Mouse (Mus musculus) CD8-positive naive resting alpha-beta T cell, adult 2 months (primary cell): ENCODE measurements around the gene Gm11639.

Experiments
- DNase-seq, 2 experiments: peaks; one replicate each; pipeline ENCODE4 v3.0.0; 2022; ENCODE audit warnings: low read depth in 2 of 2, low spot score in 2 of 2

Gm11639 gene

DNA sequence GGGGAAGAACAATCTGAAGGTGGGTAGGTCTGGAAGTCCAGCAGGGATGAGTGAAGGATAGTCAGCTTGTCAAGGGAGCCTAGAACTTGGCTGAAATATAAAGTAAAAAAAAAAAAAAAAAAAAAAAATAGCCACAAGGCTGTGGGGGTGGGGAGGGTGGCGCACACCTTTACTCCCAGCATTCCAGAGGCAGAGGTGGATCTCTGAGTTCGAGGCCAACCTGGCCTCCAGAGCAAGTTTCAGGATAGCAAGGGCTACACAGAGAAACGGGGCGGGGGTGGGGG, 466.5 kb downstream of the Gm11639 start:
- DNase-seq: no peak

DNA sequence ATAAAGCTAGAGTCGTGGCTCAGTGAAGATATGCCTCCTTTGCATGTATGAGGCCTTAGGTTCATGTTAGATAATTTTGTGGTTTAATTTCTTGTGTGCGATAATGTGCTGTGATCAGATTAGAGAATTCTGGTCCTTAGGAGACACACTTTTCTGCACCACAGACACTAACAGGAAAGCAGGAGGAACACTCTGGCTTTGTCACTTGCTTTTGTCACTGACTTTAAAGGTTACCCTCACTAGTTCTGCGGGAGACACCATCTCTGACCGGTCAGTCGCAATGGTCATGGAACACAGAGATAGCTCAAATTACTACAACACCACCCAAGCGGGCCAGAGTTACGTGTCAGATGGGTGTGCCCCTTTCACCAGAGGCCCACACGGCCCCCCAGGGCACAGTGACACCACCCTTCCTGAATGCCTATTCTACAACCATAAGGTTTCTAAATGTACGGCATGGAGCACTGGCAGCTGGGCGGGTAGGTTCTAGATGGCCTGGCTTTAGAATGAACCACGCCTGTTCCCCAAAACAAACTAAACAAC, 466.9 kb downstream of the Gm11639 start:
- DNase-seq: no peak

DNA sequence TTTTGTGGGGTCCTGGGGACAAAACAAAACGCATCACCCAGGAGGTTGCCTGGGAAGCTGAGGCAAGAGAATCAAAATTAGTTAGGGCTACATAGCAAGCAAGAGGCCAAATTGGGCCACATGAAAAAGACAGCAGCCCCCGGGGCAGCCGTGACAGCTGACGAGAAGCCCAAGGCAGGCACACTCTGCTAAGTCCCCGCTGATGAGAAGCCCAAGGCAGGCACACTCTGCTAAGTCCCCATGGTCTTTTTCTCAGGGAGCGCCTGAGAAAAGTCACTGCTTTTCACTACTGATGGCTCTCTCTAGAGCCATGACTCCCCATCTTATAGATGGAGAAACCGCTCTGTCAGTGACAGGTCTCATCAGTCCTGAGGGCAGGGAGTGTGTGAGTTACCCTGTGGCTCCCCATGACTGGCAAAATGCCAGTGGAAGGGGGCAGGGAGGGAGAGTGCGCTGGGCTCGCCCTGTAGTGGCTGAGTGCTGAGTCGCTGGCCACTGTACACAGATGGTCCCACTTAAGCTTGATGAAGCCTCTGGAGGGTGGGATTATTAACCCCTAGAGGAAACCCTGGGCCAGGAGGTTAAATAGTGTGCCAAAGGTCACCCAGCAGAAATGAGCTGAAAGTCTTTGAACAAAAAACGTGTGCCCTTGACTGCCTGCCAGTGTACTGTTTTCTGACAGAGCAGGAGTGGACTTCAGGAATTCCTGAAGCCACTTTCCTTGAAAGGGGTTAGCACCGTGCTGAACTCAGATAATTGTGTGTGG, 467.7 kb downstream of the Gm11639 start:
- no peak for DNase-seq

DNA sequence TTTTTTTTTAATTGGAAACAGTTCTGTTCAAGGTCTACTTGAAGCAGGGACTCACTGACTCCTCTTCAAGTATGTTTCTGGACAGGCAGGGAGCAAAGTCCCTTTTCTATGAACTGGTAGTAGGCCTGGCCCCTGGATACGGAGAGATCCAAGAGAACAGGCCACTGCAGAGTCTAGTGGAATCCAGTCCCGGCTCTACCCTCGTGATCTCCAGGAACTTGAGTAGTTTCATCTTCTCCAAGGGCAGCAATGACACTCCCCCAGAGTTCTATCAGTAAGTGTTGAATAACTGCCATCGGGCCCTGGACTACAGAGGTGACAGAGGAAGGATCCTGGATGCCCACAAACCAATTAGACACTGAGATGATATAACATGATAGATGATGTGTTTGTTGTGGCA, 470.4 kb downstream of the Gm11639 start:
- no peak for DNase-seq

GRCm38 (mm10) chr11:105156748-105157267, 471.3 kb downstream of the Gm11639 start:
- DNase-seq: no peak

- DNase-seq: no peak
Measured at GRCm38 (mm10) chr11:105158047-105158446, 472.5 kb downstream of the Gm11639 start.

DNA sequence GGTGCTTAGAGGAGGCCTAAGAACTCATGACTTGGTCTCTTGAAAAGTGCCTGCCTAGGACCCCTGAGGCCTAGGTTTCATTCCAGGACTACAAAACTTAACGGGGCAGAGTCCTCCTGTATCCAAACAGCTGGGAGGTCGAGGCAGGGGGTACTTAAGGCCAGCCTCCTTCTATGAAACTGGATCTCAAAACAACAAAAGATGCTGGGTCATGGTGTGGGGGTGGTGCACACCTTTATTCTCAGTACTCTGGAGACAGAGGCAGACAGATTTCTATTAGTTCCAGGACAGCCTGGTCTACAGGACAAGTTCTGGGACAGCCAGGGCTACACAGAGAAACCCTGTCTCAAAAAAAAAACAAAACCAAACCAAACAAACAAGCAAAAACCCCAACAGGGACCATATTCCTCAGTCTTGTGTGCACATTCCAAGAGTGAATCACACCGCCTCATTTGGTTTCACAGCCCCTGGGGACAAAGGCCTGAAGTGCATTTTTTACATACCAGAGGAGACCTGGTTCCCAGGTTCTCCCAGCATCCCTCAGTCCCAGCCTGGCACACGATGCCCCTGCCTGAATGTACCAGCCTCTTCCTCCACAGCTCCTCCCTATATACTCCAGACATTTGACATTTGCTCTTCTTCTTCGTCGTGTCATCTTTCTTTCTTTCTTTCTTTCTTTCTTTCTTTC, 474.3 kb downstream of the Gm11639 start:
- DNase-seq: no peak

- no peak for DNase-seq
Measured at GRCm38 (mm10) chr11:105161411-105161810, 475.9 kb downstream of the Gm11639 start.

DNA sequence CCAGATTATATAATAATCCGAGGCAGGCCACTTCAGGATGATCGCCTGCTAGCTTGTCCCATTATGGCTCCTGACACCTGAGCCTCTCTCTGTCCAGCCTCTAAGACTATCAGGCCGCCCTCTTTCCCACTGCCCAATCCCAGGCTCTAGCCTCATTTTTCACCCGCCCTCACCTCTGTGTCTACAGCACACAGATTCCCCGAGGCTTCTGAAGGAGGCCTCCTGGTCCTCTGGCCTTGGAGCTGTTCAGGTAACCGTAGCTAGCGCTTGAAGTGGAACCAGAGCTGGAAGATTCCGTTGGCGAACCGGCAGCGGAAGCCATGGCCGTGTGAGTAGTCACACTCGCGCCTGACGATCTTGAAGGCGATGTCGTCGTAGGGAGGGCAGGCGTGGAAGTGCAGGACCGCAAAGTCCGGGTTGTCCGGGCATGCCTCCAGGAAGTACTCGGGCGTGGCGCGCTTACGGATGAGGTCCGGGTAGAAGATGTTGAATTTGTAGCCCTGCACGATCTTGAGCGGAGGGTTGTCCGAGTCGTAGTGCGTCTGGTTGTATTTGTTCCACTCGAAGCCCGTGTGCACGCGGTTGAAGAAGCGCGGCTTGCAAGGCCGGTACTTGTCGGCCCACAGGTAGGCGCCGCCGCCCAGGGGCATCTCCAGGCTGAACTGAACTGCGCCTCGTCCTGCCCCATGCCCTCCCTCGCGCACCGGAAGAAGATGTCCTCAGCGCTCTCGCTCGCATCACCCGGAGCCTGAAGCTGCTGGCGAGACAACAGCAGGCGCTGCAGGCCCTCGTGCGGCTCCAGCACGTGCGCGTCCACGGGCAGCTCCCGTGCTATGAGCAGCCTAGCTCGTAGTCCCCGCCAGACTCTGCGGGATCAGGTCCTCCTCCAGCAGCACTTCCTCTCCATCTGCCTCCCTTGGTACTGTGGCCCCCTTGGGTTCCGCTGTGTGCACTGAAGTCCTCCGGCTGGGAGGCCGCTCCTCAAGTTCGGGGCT, 479.3 kb downstream of the Gm11639 start:
- DNase-seq: no peak

DNA sequence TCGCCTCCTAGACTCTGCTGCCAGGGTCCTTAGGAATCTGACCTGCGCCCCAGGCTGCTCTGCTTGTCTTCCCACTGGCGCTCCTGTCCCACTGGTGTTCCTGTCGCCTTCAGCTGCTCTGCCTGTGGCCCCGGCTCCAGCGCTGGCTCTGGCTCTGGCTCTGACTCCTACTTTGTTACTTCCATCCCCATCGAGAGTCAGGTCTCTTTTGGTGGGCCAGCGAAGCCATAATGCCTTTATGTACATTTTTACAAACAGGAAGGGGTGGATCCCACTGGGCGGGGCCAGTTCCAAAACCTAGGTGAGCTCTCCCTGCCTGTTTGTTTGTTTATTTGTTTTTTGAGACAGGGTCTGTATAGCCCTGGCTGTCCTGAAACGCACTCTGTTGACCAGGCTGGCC, 481.3 kb downstream of the Gm11639 start:
- DNase-seq: no peak
